8 mouse cellular contexts compared by ENCODE assay signal in the genomic region with DNA sequence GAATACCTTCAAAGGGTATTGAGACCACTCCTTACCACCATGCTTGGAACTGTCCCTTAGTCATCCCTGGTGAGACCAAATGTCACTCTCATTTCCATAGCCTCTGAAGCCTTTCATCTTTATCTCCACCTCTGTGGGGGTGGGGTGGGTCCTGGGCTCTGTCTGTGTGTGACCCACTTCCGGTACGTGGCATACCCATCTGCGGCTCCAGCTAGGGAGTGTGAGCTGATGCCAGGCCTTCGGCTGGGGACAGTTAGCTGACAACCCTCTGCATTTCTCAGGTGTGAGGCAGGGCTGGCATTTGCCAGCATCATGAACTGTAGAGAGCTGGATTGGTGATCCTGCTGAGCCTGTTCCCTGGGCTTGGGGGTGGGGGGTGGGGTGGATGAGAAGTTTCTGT. TPM values are rescaled to one million over a fixed set of nuclear protein-coding genes. Genes with fewer than 3 reads are reported as not detected.
DNase-seq lines count a peak whose midpoint lies in the region; ATAC-seq and TF ChIP-seq lines count a peak whose summit lies in the region.
"Had no signal": no experiment of that assay in that cellular context is flagged by ENCODE, and none has a peak within 500 bp of the region (broad histone marks: within the 10 kb centered on the region; RNA-seq: fewer than 3 reads in every experiment).

No protein-coding gene starts in this region.

- peaks cover 20% of the 10 kb centered on the region for H3K4me1 ChIP-seq in kidney, adult 2 months (ENCODE audit: control insufficient read depth, insufficient read depth, low read length)

- H3K27me3 ChIP-seq in kidney, adult 2 months (replicated peaks; ENCODE audit: control insufficient read depth, insufficient read depth, low read length), result no peaks in the 10 kb centered on the region
- H3K27me3 ChIP-seq: neural tube, embryonic 13.5 days had no signal

- H3K4me3 ChIP-seq in kidney, adult 2 months (ENCODE audit: insufficient read depth, low read depth, low read length), result no peak overlapping the region
- H3K4me3 ChIP-seq: neural tube, embryonic 13.5 days had no signal

- no peak for TF ChIP-seq POLR2A in kidney, adult 2 months (IDR thresholded peaks at IDR 0.05; ENCODE audit: low read depth, low read length)

- ATAC-seq in CD4-positive, CD25-positive, alpha-beta regulatory T cell, adult 4 months, result peak; percentile 89
- peak; percentile 64 for ATAC-seq in common myeloid progenitor, adult 5-6 weeks (replicated peaks; ENCODE audit: low read depth, poor library complexity, severe bottlenecking)
- ATAC-seq in monocyte, adult 5-6 weeks (replicated peaks; ENCODE audit: insufficient number of reproducible peaks, low FRiP score, low TSS enrichment, poor library complexity, severe bottlenecking), result peak; percentile 56

- 40% methylated on average over 4 of the region's 4 CpGs for WGBS in kidney, adult 2 months

- no peak overlapping the region for H3K27ac ChIP-seq in kidney, adult 2 months (ENCODE audit: insufficient read depth, low read depth, low read length)
- H3K27ac ChIP-seq: neural tube, embryonic 13.5 days had no signal

- no peaks in the 10 kb centered on the region for H3K36me3 ChIP-seq in kidney, adult 2 months (ENCODE audit: control insufficient read depth, insufficient read depth, low read length)
- H3K36me3 ChIP-seq: neural tube, embryonic 13.5 days had no signal

- DNase-seq in kidney, adult 2 months, result peak; percentile 3
- no peak for DNase-seq in kidney, postnatal 10 days
- DNase-seq in layer of hippocampus, adult 8-10 months (ENCODE audit: low spot score in 2 of 2), result no peak
- no peak for DNase-seq in cerebellum, adult 9-10 months

- no peak for TF ChIP-seq CTCF in kidney, adult 2 months (conservative IDR thresholded peaks at IDR 0.05; ENCODE audit: insufficient read depth, insufficient read length, low read depth, low read length)

RNA-seq across cellular contexts. Expression of gene Gnptab, which starts 10.6 kb away (rescaled TPM):
- polyA plus RNA-seq in kidney, adult 2 months (2012; rRNA removed), result 12.6 and 12.8 TPM in 2 replicates
- polyA plus RNA-seq in CD4-positive, CD25-positive, alpha-beta regulatory T cell, adult 4 months (2017; shearing (Covaris generic)), result 1 to 10 TPM; 4.1 to 6.5 TPM
- total RNA-seq in common myeloid progenitor, adult 5-6 weeks (2017), result 53.2 and 68.3 TPM in 2 replicates
- total RNA-seq in monocyte, adult 5-6 weeks (2017), result 28.7 to 62.7 TPM (median 37.0 TPM) in 3 replicates
- total RNA-seq in layer of hippocampus, adult 8-10 months (2022), result 10 to 100 TPM; 68.7 to 78.3 (median 75.5) TPM

RNA-seq across cellular contexts. Expression of gene Dram1, which starts 10.7 kb away (rescaled TPM):
- polyA plus RNA-seq in kidney, adult 2 months (2012; rRNA removed), result 16.4 and 18.5 TPM in 2 replicates
- polyA plus RNA-seq in CD4-positive, CD25-positive, alpha-beta regulatory T cell, adult 4 months (2017; shearing (Covaris generic)), result under 1 TPM; 0.48 to 0.98 TPM
- total RNA-seq in common myeloid progenitor, adult 5-6 weeks (2017), result 4.2 and 7.4 TPM in 2 replicates
- 18.8 to 27.0 TPM (median 24.5 TPM) in 3 replicates for total RNA-seq in monocyte, adult 5-6 weeks (2017)
- 1 to 10 TPM; 1.0 to 1.7 (median 1.6) TPM for total RNA-seq in layer of hippocampus, adult 8-10 months (2022)
